Mouse (Mus musculus) left cerebral cortex, adult 8-10 months (tissue): ENCODE measurements around the gene Pknox2. TPM values are rescaled to one million over a fixed set of nuclear protein-coding genes. Genes with fewer than 3 reads are reported as not detected.

ENCODE experiments used
- DNase-seq, 2 experiments: peaks; one replicate each; pipeline ENCODE4 v3.0.0; 2022; ENCODE audit warnings: low spot score in 2 of 2
- total RNA-seq, 4 experiments: library from RNA; stranded (reverse); gene quantifications; 2 replicates each; pipeline ENCODE4 v1.2.4; 2022

The Pknox2 gene
- total RNA-seq, 4 experiments from 2014 or later, result 74.9 to 86.8 (median 78.3) TPM

DNA sequence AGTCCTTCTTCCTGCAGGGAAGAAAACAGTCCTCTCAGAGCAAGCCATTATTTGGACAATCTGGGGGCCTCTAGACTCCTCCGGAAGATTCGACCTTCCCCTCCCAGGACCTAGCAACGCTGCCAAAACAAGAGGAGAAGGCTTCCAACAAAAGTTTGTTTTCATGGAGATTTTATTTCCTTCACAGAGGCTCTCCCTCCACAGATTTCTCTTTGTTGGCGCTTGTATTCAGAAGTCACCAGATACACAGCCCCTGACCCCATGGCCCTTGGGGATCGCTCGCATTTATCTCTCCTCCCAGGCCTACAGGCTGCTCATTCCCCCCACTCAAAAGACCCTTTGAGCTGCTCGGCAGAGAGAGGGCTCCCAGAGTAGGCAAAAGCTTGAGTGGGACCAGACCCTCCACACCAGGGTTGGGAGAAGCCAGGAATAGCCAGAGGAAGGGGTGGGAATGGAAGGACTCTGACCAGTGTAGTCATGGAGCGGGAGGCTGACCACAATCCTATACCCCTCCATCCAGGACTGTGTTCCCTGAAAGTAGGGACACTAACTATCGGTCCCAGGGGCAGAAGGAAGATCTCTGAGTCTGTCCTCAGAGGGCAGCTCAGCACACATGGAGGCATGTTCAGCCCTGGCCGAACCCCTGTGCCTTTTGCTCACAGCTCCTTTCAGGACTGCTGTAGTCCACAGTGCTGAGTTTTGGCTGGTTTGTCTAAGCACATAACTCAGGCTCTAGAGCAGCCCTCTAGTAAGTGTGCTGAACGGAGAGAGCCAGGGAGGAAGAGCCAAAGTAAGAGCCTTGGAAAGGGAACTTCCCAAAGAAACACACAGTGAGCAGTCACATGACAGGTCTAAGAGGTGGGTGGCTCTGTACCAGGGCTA, 45.9 kb downstream of the Pknox2 start:
- no peak for DNase-seq

GRCm38 (mm10) chr9:37099595-37099994, 47.6 kb downstream of the Pknox2 start:
- no peak for DNase-seq

GRCm38 (mm10) chr9:37098600-37098999, 48.6 kb downstream of the Pknox2 start:
- DNase-seq, result no peak

DNA sequence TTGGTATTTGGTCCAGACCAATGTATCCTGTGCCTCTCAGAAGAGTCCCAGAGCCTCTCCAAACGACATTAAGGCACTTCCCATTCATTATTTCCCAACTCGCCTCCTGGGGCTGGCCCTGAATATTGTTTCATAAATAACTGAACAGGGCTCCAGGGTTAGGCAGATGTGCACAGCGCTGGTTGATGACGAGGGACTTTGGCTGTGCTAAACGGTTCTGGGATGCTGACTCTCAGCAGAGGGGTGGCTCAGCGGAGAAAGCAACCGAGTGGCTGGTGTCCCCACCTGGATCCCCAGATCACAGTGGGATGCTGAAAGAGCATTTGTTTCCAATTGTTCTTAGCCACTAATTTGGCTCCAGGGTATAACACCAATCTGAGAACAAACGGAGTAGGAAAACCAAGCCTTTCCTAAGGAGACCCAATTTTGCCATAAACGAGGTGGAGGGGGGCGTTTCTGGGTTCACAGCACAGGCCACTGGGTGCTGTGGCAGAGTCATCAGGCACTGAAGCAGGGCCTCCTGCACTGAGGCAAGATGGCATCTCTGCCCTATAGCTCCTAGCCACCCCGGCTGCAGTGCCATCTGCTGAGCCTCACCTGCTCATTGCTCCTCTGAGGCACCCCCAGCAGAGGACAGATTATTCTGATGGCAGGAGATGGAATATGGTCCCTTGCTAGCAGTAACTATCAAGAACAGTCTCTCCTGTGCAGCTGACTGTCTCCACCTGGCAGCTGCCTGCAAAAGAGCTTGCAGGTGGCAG, 52.8 kb downstream of the Pknox2 start:
- DNase-seq, result no peak

GRCm38 (mm10) chr9:37093086-37093485, 54.1 kb downstream of the Pknox2 start:
- no peak for DNase-seq

DNA sequence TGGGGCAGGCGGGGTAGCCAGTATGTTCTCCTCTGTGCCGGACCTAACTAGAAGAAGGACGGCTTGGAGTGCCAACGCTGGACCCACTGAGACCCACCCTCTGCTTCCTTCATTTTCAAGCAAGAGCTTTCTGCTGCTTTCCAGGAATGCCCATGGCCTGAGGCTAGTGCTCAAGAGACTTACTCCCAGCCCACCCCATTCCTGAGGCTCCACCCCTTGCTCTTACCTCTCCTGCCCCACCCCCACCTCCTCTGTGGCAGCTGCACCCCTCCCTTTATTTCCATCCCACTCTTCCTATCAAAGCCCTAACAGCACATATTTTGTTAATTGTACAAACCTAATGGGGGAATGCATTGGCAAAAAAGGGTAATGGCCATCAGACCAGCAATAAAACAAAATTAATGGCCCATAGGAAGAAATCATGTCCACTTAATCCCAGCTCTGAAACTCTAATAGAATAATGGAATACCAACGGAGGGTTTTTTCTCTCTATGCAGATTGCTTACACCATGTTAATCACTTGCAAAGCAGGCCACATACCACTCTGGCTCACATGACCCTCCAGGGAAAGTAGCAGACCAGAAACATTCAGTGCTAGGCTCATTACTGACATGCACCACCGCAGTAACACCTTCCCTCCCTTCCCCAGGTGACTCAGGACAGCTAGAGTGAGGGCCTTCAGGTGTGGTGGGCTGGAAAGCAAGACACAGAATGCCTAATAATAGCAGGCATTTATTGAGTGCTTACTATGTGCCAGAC, 57.1 kb downstream of the Pknox2 start:
- DNase-seq, result no peak

DNA sequence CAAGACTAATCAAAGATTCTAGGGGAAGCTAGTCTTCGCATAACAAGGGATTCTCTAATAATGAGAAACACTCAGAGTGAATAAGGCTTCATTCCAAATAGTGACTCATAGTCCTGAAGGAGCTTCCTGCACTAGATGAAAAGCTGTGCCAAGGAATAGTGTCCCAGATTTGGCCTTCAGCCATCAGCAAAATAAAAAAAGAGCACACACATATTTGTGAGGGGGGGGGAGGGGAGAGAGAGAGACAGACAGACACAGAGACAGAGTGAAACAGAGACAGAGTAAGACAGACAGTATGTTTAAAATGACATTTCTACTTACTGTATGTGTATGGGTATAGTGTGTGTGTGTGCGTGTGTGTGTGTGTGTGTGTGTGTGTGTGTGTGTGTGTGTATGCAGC, 61.8 kb downstream of the Pknox2 start:
- DNase-seq, result peak in 1 of 2 experiments; percentile 57

DNA sequence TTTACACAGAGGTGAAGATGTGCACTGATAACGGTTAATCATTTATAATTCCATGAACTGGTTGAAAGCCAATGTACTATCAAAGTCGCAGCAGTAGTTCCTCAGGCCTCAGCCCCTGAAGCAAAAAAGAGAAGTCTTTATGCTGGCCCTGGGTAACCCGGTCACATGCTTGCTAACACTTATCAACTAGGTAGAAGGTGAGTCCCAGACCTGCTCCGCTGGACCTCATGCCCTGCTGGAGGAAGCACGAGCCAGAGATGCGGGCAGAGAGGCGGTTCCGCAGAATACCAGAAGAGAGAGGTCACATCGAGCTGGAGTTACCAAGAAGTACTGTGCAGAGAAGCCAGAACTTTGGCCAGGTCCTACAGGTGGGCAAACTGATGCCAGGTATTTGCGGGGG, 65.0 kb downstream of the Pknox2 start:
- DNase-seq, result no peak

GRCm38 (mm10) chr9:37080309-37080708, 66.9 kb downstream of the Pknox2 start:
- DNase-seq, result no peak

DNA sequence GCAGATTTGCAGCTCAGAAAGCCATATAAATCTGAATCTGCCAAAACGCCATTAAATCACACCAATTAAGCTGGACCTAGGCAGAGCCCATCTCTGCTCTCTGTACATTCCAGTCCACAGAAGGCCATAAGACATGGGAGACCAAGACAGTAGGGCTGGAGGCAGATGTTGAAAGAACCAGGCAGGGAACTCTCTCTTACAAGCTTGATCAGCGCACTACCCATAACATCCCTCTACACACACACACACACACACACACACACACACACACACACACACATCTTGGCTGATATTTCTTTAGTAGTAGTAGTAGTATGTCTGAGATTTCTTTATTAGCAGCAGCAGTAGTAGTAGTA, 70.2 kb downstream of the Pknox2 start:
- no peak for DNase-seq

DNA sequence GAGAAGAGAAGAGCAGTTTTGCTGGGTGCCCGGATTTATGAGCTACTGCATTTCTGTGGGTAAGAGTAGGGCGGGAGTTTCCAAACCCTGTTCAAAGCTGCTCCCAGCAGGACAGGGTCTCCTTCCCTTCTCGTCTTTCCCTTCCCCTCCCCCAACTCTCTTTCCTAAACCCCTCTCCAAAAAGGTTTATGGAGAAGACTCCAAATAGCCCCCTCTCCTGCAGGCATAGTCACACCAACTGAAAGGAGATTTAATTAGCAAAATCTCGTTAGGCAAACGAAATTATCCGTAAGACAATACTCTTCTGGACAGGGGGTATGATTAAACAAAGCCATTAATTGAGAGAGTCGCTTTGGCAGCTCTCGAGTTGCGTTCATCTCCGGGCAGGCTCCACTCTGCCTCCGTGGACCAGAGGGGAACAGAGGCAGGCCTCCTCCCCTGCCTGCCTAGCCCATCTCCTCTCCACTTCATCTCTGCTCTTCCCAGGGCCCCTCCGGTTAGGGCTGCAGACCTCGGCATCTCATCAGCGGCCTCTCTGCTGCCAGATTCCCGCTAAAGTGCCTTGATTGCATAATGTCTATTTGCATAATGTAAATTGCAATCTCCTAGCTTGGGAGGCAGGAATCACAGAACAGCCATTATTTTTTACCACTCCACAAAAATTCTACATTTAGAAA, 70.7 kb downstream of the Pknox2 start:
- DNase-seq, result no peak

- no peak for DNase-seq
These were observed 71.3 kb downstream of the Pknox2 start for GRCm38 (mm10) chr9:37075903-37076302.

- no peak for DNase-seq
These were observed 77.6 kb downstream of the Pknox2 start for GRCm38 (mm10) chr9:37069391-37070312.

DNA sequence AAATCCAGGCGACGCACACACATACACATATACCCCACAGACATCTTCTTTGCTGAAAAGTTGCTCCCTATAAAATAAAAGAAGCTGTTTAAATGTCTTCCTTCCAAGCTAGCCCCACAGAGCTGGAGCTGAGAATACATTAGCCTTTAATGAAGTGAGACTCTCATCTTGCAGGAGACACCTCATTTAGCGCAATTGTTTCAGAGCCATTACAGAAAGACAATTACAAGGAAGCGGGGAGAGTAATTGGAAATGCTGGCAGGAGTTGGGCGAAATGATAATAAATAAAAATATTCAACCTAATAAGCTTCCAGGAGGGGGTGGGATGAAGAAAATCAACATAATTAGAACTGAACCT, 79.8 kb downstream of the Pknox2 start:
- no peak for DNase-seq

DNA sequence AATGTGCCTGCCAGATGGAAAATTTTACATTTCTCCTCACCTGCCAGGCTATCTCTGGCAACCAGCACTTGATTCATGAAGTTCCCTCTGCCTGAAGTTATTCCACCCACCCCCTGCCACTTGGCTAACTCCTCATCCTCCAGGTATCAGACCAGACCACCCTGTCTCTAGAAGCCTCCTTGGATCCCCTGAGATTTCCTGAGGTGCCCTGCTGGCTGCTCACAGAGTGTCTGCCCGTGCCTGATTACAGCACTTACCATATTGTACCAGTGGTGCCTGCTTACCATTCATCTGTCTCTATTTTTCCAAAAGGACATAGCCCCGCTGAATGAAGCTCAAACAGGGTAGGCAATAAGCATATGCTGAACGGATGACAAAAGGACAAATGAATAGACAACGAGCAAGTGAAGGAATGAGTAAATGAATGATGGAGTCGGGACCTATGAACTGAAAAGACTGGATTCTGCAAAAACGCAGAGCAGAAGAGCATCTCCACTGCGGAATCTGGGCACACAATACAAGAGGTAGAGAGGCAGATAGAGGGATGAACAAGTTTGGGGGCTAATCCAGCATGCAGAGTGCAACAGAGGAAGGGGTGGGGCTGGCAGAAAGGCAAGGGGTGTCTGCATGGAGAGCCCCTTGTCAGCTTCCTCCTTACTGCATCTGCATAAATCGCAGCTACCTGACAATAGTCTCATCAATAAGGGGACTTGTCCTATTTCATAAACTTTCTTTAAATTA, 80.3 kb downstream of the Pknox2 start:
- DNase-seq, result no peak

GRCm38 (mm10) chr9:37061627-37062026, 85.6 kb downstream of the Pknox2 start:
- DNase-seq, result no peak

- DNase-seq, result peak in 1 of 2 experiments; percentile 84
These were observed 92.5 kb downstream of the Pknox2 start for GRCm38 (mm10) chr9:37054703-37055102.

DNA sequence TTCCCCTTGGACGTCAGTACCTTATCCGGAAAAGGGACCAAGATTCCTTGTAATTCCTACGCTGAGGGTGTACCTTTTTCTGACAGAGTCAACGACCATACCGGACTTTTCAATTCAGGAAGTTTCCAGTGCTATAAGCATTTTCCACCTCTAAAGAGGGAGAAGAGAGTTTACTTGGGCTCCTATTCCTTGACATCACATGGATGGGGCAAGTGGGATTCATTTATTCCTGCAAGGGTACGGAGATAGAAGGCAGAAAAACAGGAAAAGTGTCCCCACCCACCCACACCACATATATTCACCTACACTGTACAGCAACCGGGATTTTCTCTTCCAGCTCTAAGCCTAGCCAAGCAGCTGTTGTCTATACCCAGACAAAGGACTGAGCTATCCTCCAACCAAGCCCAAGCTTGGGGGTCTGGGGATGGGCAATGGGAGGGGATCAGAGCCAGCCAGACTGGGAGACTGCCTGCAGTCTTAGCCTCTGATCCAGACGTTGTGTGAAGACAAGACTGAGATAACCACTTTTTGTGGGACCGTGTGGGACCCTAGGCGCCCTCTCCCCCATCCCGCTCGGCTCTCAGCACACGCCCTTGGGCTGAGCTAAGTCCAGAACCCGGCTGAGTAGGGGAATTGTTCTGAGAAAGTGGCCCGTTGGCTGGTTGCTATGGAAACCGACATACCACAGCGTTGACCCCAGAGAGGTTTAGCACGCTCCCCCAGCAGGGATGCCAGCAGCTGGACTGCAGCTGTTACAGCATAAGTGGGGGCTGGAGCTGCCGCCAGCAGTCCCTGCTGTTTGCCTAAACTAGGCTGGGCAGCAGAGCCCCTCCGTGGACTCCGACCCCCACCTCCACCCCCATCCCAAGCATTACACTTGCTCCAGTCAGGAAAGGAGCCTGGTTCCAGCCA, 93.3 kb downstream of the Pknox2 start:
- no peak for DNase-seq

GRCm38 (mm10) chr9:37053041-37053440, 94.2 kb downstream of the Pknox2 start:
- no peak for DNase-seq
